Mouse (Mus musculus) CH12.LX (cell line): ENCODE measurements around the gene Tbrg4.

Experiments used
- BHLHE40 ChIP-seq: IDR thresholded peaks from 2 replicates; pipeline ENCODE4 v1.6.1; 2011; ENCODE audit warnings: mild to moderate bottlenecking, low read depth, low read length, improper control_type of control experiment
- CTCF ChIP-seq, 2 experiments: IDR thresholded peaks in 1 of 2; conservative IDR thresholded peaks in 1 of 2; 2 replicates each; pipeline ENCODE4 v1.5.1; 2011 to 2012; ENCODE audit warnings: low read depth in 2 of 2, low read length in 2 of 2, improper control_type of control experiment in 1 of 2, inconsistent platforms in 1 of 2, mild to moderate bottlenecking in 1 of 2, moderate library complexity in 1 of 2
- EP300 ChIP-seq: IDR thresholded peaks from 2 replicates; pipeline ENCODE4 v1.6.1; 2011; ENCODE audit warnings: low read length, improper control_type of control experiment
- MAX ChIP-seq: IDR thresholded peaks from 2 replicates; pipeline ENCODE4 v1.6.1; 2011; ENCODE audit warnings: low read length, improper control_type of control experiment
- ZKSCAN1 ChIP-seq: IDR thresholded peaks from 2 replicates; pipeline ENCODE4 v1.6.1; 2012; ENCODE audit warnings: low read depth, inconsistent platforms, low read length, improper control_type of control experiment, borderline replicate concordance

DNA sequence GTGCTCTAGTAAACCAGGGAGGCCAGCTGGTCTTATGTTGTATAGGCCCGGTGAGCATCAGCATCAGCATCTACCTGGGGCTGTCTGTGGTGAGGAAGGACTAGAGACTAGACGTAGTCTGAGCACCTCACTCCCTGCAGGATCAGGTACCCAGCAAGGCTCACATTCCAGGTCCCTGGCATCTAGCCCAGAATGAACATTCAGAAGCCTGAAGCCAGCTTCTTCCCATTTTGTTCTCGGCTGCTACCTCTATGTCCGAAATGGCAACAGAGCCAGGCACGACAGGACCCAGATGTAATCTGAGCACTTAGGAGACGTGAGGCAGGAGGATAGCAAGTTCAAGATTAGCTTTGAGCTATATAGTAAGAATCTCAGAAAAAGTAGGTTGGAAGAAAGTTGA lies 31.0 kb downstream of the Tbrg4 start:
- TF ChIP-seq MAX = no peak
- no peak for TF ChIP-seq ZKSCAN1
- TF ChIP-seq CTCF (conservative IDR thresholded peaks at IDR 0.05 in 1 of 2, IDR thresholded peaks at IDR 0.05 in 1 of 2; ENCODE audit: low read depth in 2 of 2, low read length in 2 of 2) = no peak
- TF ChIP-seq EP300 = no peak
- TF ChIP-seq BHLHE40 = no peak
